Mouse (Mus musculus) frontal cortex, adult 2 months (tissue): ENCODE results near the gene Mctp2. TPM values are rescaled to one million over a fixed set of nuclear protein-coding genes. Genes with fewer than 3 reads are reported as not detected.

Experiments
- DNase-seq, 2 experiments: peaks; one replicate each; pipeline ENCODE4 v3.0.0; 2022; ENCODE audit warnings: low spot score in 1 of 2; ENCODE audit errors: extremely low spot score in 1 of 2
- polyA plus RNA-seq: library from polyadenylated mRNA; depleted of rRNA; stranded (reverse); fragments of >200 nt; gene quantifications from 2 replicates; pipeline ENCODE4 v1.2.3, GENCODE M21; 2012

Gene Mctp2
- polyA plus RNA-seq, 1 experiment: 1.1 TPM

- DNase-seq: no peak
Measured at GRCm38 (mm10) chr7:72181651-72182050, 124.8 kb downstream of the Mctp2 start.

GRCm38 (mm10) chr7:72169320-72169719 lies 137.1 kb downstream of the Mctp2 start:
- DNase-seq: no peak

- DNase-seq: no peak
Measured at GRCm38 (mm10) chr7:72165726-72166701, 140.4 kb downstream of the Mctp2 start.

- no peak for DNase-seq
Measured at GRCm38 (mm10) chr7:72162256-72162655, 144.2 kb downstream of the Mctp2 start.

GRCm38 (mm10) chr7:72159513-72160063 lies 146.8 kb downstream of the Mctp2 start:
- no peak for DNase-seq

GRCm38 (mm10) chr7:72150799-72151708 lies 155.4 kb downstream of the Mctp2 start:
- DNase-seq: no peak

- peak; percentile 10 to 59 for DNase-seq
Measured at GRCm38 (mm10) chr7:72149073-72149472, 157.3 kb downstream of the Mctp2 start.

- no peak for DNase-seq
Measured at GRCm38 (mm10) chr7:72146849-72147248, 159.6 kb downstream of the Mctp2 start.

GRCm38 (mm10) chr7:72145726-72146520 lies 160.5 kb downstream of the Mctp2 start:
- DNase-seq: no peak

- DNase-seq: peak in 1 of 2 experiments; percentile 8
Measured at GRCm38 (mm10) chr7:72138701-72139100, 167.7 kb downstream of the Mctp2 start.

- DNase-seq: peak in 1 of 2 experiments; percentile 19
Measured at GRCm38 (mm10) chr7:72120986-72121385, 185.4 kb downstream of the Mctp2 start.

GRCm38 (mm10) chr7:72119713-72120112 lies 186.7 kb downstream of the Mctp2 start:
- DNase-seq: peak in 1 of 2 experiments; percentile 13

GRCm38 (mm10) chr7:72117376-72118077 lies 188.9 kb downstream of the Mctp2 start:
- DNase-seq: no peak

GRCm38 (mm10) chr7:72115073-72115472 lies 191.3 kb downstream of the Mctp2 start:
- DNase-seq: no peak

- peak in 1 of 2 experiments; percentile 20 for DNase-seq
Measured at GRCm38 (mm10) chr7:72110578-72110977, 195.8 kb downstream of the Mctp2 start.

- no peak for DNase-seq
Measured at GRCm38 (mm10) chr7:72108639-72109399, 197.6 kb downstream of the Mctp2 start.

GRCm38 (mm10) chr7:72104170-72104569 lies 202.2 kb downstream of the Mctp2 start:
- DNase-seq: no peak

GRCm38 (mm10) chr7:72103654-72104053 lies 202.8 kb downstream of the Mctp2 start:
- DNase-seq: no peak

GRCm38 (mm10) chr7:72100683-72101082 lies 205.7 kb downstream of the Mctp2 start:
- no peak for DNase-seq
